Mouse (Mus musculus): Measurements from ENCODE around the gene Adam26b.
"Not testable (repeated sequence)": the region's sequence is repeated elsewhere in the genome, so short reads cannot be mapped to it uniquely, and the experiment has no call there.

- not testable (repeated sequence) for TF ChIP-seq POLR2A, CTCF (IDR thresholded peaks at IDR 0.05; ENCODE audit: extremely low read depth, insufficient read depth, low read length)
These were observed at the start of gene Adam26b for GRCm38 (mm10) chr8:43528006-43528405.

All from cortical plate, adult 2 months (tissue).